Mouse (Mus musculus): ENCODE data around the gene Asprv1.

DNA sequence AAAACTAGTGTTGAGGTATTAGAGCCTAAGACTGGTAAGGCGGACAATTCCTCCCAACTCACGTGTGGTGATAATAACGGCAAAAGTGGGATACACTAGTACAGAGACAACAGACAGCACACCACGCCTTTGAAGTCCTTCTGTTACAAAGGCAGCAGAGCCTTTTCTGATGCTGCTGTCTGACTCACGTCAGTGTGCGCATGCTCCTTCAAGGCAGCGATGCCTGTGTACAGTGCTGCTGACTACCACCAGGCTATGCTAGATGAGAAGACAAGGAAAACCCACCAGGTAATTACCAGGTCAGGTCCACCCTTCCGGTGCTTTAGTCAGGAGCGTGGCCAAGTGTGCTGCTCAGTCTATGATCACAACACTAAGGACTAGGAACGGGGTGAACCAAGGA, 39.1 kb downstream of the Asprv1 start:
- TF ChIP-seq CTCF (IDR thresholded peaks at IDR 0.05; ENCODE audit: borderline replicate concordance, control insufficient read depth, extremely low read depth, insufficient read depth, low read length, poor library complexity) (no peak), POLR2A (IDR thresholded peaks at IDR 0.05; ENCODE audit: control insufficient read depth, extremely low read depth, insufficient read depth, low read length, poor library complexity) (no peak)
